Mouse (Mus musculus) ZHBTc4 (cell line): ENCODE results near the gene Hacd4.

Experiments
- DNase-seq: peaks from one replicate; pipeline ENCODE4 v3.0.0-alpha.2; 2011; ENCODE audit warnings: low read depth, low spot score

The Hacd4 gene

DNA sequence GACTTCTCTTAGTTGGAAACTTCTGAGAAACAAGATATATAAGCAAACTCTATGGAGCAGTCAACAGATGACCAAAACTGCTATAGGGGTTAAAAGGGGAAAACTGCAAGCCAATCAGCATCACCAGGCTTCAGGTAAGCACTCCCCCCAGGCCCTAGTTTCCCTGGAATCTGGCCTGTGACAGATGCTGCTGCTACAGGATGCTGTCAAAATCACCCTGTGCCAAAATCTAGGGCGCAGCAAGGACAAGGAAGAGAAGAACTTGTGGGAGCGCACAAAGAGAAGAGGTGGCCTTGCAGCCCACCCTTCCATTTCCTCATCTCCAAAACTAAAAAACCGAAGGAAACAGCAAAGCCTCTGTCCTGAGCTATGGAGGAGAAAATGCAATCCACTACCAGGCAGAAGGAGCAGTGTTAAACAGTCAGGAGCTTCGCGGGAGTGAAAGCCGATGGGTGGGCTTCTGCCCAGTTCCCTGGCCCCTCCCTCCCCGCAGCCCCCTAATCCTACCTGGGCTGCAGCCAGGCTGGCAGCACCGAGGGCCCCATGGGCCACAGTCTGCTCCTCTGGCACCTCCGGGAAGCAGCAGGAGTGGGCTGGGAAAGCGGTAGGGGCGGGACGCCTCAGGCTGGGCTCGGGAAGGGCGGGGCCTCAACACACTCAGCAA, at the start of gene Hacd4:
Gene Hacd4 (minus strand): TSS at position 603 of the 664 bp plus-strand sequence.
- DNase-seq, result peak; percentile 68

DNA sequence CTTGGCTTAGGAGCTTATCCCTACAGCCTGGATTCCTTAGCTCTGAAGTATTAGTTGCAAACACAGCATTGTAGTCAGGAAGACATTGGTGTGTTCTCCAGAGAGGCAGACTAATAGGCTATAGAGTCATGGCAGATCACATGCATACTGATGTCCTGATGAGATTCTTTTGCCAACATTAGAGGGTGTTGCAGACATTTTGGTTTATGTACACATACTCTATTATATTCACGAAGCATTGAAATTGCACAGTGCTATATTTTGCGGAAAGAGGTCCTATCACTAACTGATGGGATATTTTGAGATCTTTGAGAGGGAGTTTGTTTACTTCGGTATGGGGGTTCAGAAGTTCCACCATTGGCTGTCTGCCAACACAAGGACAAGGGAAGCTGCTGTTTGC, 49.4 kb upstream of the Hacd4 start:
- DNase-seq, result no peak

DNA sequence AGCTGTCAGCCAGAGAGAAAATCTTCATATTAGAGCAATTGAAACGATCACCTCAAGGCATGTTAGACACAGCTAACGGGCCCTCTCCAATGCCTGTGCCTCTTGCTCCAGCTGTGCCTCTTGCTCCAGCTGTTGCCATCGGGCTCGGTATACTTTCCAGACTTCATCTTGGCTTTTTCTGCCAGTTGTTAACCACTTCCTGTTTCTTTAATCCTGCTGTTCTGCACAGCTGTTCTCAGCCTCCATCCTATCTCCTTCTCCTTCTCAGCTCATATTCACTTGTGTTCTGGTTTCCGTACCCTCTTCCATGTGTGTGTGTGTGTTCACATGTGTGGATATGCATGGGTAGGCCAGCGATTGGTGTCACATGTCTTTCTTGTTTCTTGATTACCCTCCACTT, 41.4 kb upstream of the Hacd4 start:
- no peak for DNase-seq

DNA sequence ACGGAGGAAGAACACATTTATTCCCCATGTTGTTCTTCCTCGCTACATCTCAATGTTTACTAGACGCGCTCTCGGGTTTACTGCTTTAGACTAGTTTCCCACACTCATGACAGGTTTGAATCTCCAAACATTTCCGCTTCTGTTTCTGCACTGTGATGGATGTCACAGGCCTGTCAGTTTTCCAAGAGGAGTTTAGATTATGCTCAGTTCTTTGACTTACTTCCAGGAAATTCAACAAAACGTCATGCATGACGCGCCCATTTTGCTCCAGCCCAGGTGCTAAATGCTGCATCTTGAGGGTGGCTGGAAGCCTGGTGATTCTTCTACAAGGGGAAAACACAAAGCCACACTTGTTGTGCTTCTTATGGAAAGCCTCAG, 40.1 kb upstream of the Hacd4 start:
- no peak for DNase-seq

DNA sequence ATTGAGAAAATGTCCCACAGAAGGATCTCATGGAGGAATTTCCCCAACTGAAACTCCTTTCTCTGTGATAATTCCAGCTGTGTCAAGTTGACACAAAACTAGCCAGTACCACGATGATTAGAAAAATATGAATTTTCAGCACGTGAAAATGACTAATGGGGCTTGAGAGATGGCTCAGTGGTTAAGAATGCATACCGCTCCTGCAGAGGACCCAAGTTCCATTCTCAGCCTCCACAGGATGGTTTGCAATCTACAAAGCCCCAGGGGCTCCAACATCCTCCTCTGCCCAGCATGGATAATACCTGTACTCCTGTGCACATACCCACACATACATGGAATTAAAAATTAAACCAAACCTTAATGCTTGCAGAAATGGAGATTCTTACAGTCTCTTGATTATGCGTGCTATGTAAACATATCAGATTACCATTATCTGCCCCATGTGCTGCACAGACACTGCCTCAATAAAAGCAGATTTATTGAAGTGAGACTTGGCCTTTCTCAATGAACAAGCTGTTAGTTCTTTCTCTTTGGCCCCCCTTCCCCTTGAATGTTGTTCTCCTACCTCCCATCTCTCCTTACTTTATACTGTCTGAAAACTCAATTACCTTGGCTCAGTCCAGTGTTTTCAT, 39.6 kb upstream of the Hacd4 start:
- DNase-seq, result no peak

DNA sequence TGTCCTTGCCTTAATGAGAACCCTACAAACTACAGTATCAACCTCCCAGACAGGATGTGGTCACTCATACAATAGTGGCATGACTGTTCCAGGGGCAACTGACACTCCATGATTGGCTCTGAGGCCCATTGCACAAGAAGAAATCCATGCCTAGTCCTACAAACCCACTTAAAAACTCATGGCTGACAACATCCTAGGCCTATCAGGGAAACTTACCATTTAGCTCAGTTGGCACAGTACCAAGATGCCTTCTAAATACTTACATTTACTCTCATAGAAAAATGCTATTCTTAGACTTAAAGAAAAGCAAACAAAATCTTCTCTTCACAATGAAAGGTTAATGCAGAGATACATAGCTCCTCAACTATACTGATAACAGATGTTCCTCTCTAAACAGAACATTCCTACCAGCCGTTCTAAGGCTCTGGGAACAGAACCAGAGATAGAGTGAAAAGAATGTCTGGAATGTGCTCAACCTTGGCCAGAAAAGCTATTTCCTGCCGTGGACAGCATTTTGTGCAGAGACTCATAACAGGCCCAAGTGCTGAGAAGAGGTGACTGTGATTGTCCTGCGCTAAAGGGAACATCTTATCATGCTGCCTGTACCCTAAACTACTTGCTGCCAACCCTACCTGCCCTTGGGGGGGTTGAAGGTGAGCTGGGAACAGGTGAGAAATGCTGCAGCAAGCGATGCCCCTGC, 37.9 kb upstream of the Hacd4 start:
- peak; percentile 21 for DNase-seq

DNA sequence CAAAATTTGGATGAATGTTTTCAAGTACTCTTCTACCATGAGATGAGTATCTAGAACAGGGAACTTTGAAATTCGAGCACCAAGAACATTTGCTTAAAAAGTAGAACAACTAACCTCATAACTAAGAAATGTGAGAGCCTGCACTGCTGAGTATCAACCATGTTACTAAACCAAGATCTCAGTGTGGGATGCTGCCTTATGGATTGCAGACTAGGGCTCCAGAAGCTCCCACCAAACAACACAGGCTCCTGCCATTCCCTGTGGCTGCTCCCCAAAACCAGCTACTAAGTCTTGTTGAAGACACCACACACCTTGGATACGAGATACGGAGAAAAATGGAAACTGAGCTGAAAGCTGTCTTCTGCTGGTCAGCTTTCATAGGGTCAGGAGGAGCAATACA, 37.4 kb upstream of the Hacd4 start:
- DNase-seq, result no peak

DNA sequence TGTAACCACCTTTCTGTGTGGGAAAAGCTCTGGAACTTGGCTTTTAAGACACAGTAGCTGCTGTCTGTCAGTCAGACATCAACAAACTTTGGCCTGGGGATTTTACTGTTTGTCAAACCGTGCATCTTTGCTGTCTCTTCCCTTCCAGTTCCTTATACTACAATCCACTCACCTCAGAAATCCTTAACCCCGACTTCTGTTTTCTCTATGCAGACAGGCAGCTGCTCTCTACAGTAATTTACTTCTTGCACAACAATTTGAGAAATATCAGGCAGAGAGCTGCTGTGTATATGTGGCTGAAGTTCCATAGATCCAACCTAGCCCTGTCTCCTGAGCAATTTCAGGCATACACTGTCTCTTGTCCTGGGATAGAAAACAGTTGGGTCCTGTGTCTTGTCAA, 32.8 kb upstream of the Hacd4 start:
- no peak for DNase-seq

DNA sequence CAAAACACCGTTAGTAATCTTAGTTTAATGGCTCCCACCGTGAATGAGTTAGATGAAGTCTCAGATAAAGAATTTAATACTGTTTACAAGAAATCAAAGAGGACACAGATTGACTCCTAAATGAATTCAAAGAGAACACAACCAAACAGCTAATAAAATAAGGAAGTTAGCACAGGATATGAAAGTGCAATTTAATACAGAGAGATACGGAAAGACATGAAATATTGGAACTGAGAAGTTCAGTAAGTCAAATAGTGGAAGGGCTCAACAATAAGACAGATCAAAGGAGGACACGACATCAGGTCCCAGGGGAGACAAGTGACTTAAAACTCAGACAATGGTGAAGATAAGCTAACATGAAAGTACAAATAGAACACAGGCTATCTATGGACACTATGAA, 25.8 kb upstream of the Hacd4 start:
- DNase-seq, result no peak

DNA sequence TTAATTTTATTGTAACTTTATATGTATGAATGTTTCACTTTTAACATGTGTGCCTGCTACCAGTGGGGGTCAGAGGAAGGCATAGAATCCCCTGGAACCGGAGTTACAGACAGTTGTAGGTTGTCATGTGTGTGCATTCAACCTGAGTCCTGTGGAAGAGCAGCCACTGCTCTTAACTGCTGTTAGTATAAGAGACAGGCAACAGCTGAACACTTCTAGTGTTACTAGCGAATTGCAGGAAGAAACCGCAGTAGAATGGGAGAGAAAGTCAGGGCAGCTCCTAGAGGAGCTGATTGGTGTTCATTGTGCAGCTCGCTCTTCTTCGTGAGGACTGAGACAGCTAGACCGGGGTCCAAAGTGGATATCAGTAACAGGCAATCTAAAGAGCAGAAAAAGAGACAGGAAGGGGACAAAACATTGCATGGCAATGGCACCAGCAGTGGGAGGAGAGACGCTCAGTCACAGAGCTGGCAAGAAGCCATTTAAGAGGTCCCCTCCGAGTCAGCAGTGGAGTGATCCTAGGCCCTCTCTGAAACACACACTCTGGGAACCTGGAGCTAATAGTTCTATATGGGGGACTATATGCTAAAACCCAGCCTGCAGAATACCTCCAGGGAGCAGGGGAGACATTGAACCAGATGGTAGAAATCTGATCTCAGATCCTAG, 24.4 kb upstream of the Hacd4 start:
- DNase-seq, result no peak

DNA sequence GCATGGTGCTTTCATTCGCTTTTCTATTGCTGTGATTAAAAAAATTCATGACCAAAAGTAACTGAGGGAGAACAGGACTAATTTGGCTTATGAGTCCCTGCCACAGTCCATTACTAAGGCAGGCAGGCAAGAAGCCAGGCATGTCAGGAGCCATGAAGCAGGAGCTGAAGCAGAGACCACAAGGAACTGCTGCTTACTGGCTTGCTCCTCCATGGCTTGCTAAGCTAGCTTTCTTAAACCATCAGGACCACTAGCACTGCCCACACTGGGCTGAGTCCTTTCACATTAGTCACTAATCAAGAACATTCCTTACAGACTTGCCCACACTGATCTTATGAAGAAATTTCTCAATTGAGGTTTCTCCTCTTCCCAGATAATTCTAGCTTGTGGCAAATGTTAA, 23.8 kb upstream of the Hacd4 start:
- no peak for DNase-seq

DNA sequence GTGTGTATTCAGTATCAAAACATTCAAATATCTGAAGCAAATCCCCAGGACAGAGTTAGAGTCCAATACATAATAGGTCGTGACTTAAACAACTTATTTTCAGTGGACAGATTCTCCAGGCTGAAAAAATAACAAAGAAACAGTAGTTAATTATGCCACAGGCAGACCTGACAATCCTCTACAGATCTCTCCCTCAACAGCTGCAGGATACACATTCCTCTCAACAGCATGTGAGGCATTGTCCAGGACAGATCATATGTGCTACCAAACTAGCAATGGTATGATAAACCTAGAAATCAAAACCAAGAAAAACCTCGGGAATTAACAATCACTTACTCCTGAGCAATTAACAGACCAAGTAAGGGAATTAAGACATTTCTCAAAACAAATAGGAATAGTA, 22.6 kb upstream of the Hacd4 start:
- no peak for DNase-seq

DNA sequence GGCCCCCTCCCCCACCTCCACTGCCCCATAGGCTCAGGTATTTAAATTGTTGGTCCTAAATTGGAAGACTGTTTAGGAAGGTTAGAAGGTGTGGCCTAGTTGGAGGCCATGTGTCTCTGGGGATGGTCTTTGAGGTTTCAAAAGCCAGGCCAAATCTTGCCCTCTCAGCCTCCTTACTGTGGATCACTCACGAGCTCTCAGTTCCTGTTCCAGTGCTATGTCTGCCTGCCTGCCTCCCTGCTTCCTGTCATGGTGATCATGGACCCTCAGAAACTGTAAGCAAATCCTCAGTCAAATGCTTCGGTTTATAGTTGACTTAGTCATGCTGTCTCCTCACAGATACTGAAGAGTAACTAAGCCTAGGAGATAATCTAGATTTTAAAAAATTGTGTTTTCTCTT, 19.9 kb upstream of the Hacd4 start:
- DNase-seq, result no peak

DNA sequence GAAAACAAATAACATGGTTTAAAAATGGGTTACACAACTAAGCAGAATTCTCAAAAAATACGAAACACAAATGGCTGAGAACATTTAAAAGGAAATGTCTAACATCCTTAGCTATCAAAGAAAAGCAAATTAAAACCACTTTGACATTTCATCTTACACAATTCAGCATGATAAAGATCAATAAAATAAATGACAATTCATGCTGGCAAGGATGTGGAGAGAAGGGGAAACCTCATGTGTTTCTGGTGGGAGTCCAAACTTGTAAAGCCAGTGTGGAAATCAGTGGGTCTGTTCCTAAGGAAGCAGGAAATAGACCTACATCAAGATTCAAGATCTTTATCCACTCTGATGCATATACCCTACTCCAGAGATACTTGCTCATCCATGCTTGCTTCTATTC, 19.4 kb upstream of the Hacd4 start:
- DNase-seq, result no peak

DNA sequence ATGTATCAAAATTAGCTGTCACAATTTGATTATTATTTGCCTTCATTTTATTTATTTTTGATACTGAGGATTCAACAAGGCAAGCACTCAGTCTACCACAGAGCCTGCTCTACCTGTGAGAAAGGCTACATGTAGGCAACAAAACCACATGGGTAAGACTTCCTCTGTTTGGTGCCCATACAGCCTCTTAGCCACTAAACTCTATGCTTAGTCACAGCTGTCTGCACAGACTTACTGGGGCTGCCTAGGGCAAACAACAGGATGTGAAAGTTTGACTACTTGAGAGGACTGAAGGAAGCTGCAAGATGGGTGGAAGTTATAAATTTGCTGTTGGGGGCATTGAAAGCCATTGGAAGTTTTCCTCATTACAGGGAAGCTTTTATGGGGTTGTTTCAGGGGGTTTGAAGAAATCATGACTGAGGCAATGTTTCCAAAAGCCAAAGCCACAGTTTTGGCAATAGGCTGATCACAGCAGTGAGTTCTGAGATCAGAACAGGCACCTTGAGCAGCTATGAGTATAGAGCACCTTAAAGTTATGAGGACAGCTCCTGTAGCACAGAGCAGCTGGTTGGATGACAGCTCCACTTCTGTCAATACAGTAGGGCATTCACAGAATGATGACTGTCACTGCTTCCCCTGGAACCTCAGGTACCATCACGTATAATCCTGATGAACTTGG, 11.5 kb upstream of the Hacd4 start:
- DNase-seq, result no peak

DNA sequence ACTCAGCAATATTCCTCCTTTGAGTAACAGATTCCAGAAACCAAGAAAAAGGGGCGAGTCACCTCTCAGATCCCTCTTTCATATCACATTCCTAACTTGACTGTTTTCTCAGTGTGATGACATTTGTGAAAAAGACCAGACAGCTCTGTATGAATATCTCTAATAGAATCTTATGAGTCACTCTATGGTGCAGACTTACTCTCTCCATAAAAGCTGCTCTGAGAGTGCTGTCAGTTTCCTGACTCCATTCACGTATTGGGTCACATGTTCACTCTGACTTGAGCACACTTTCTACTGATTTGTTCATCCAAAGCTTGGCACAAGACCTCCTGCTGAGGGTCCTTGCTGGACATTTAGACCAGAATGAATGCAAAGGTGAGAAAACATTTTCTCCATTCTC, 10.2 kb upstream of the Hacd4 start:
- no peak for DNase-seq

DNA sequence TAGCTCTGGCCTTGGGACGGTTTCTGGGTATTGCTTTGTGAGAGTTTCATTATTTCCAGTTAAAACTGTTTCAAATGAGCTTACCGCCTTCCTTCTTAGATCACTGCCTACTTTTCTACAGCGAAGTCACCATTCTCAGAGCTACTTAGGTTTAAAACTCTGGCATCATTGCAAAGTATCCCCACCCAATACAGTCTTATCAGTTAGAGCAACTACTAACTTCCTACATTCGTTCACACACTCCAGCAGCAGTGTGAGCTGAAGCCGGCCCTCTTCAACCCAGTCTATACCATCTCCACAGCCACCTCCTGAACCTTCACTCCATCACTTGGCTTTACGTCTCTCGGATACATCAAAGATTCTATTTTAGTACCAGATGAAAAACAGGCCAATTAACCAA, 2.1 kb upstream of the Hacd4 start:
- no peak for DNase-seq

DNA sequence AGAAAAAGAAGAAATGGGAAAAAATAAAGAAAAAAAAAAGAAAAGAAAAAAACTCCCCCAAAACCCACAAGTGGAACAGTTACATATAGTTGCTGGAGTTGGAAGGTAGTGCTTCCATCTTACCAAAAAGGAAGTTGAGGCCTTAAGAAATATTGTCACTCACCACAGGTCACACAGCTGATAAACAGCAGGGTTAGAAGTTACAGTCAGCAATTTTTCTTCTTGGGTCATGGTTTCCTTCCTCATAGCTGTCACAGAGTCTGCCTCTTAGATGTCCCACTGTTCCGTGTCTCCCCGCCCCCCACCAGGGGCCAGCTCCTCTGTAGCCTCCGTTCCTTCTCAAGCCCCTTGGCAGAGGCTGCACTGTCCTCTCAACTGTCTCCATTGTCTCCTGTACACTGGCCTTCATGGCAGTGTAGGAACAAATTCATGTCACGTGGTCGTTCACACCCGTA, 968 bp upstream of the Hacd4 start:
- no peak for DNase-seq

DNA sequence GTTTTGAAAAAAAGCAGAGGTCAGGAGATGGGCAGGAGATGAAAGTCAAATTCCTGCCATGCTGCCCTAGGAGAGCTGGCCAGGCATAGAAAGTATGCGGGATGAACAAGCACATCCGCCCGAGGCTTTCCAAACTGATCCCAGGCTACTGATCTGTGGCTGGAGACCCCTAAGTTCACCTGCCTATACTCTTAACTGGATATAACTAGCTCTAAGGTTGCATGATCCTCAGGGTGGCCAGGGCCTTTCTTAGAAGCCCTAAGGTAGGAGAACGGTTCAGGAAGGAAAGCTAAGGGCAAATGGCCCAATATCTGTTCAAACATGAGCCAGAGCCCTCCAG, 232 bp upstream of the Hacd4 start:
- no peak for DNase-seq

DNA sequence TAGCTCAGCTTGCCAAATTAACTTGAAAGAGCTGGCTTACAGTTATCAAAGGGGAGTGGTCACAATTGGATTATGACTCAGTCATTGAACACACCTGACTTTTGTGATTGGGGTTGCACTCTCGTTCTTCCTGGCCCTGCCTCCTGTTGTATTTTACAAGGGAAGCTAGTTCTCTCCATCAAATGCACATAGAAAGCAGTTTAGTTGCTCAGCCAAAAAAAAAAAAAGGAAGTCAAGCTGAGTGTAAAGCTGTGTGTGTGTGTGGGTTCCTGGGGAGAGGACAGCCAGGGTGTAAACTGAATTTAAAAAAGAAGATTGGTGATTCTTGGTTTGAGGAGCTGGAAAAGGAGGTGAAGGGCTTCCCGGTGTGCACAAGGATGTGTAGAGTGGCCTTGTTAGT, 811 bp downstream of the Hacd4 start:
- DNase-seq, result no peak

DNA sequence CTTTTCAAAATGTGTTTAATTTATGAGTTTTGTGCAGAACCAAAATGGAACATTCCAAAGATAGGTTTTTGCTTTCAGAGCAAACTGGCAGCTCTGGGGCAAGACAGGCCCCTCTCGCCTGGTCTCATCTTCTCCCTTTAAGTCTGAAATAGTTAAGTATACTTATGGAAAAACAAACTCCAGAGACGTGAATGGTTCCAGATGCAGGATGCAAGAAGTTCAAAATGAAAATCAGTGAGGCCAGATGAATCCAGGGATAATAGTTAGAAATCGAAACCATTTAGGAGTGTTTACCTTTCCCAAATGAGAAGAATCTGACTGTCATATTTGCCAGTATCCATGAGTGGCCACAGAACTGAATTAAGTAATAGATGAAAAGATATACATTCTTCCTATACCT, 1.6 kb downstream of the Hacd4 start:
- DNase-seq, result no peak

DNA sequence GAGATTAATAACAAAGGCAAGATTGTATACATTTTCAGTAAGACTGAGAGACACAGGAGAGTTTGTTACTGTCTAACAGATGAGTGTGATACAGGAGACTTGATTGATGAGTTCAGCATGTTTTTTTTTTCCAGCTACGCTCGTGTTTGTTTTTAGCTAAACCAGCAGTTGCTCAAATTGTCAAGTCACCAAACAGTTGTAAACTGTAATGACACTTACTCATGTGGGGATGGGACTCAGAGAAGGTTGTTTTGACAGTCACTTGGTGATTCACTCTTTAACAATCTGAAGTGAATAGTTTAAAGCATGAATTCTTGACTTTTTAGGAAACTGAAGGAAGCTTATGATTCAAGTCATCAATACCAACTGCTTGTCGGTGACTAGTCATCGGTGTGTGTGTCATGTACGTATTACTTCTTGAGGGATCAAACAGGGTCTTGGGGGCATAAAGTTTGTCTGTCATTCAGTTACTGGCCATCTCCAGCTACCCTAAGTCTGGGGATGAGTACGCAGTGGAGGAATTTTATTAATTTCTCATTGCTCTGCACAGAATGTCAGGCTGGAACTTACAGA, 2.0 kb downstream of the Hacd4 start:
- DNase-seq, result no peak
